13 mouse cellular contexts compared by ENCODE assay signal in the genomic region with DNA sequence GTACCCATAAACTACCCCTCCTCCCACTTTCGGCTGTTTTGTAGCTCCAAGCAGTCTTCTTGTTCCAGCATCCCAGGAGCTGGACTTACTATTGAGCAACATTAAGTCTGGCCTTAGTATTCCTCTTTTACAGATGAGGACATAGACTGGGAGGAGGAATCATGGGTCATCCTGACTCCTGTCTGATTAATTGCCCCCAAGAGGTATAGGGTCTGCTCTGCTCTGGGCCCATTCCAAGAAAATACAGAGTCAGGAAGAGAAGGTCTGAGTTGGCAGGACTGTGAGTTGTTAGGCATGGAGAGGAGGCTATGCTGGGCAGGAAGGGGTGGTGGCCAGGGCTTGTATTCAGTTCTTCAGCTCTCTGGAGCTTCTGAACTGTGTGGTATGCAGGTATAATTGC. TPM values are rescaled to one million over a fixed set of nuclear protein-coding genes. Genes with fewer than 3 reads are reported as not detected.
DNase-seq lines count a peak whose midpoint lies in the region; ATAC-seq and TF ChIP-seq lines count a peak whose summit lies in the region.
"Had no signal": no experiment of that assay in that cellular context is flagged by ENCODE, and none has a peak within 500 bp of the region (broad histone marks: within the 10 kb centered on the region; RNA-seq: fewer than 3 reads in every experiment).

No protein-coding gene starts in this region.

- DNase-seq in heart, postnatal 36 days, result no peak
- DNase-seq in forebrain, postnatal 0 days, result no peak
- DNase-seq in embryo, embryonic 10.5 days (ENCODE audit: low spot score), result no peak
- no peak for DNase-seq in cerebellum, adult 2 months
- DNase-seq in cerebellum, adult 11 months, result no peak
- DNase-seq: thymus, postnatal 14 days had no signal

- peak overlapping the region; percentile 85 for H3K4me3 ChIP-seq in heart, embryonic 15.5 days
- H3K4me3 ChIP-seq in E14TG2a.4 (replicated peaks; ENCODE audit: low read length), result peak overlapping the region; percentile 98
- no peak overlapping the region for H3K4me3 ChIP-seq in forebrain, postnatal 0 days (ENCODE audit: low read depth, low read length)
- H3K4me3 ChIP-seq in liver, embryonic 15.5 days (replicated peaks), result peak overlapping the region; percentile 85; the same call in 1 of the 2 replicates
- no peak overlapping the region for H3K4me3 ChIP-seq in cerebellum, adult 2 months (replicated peaks; ENCODE audit: insufficient read depth, low read depth, low read length)

- intact Hi-C loops in heart, postnatal 36 days (cut with DNase I), result loop anchor here (2.0 kb wide), 1 partner anchor 47 kb away; a partner anchor contains a TSS

- 77% methylated on average over 1 of the region's 1 CpGs for WGBS in heart, embryonic 15.5 days
- 57% methylated on average over 1 of the region's 1 CpGs for WGBS in forebrain, postnatal 0 days
- 35% methylated on average over 1 of the region's 1 CpGs for WGBS in liver, embryonic 15.5 days (ENCODE audit: insufficient replicate concordance)
- 41% methylated on average over 1 of the region's 1 CpGs for WGBS in cerebellum, adult 2 months

- peaks cover 11% of the 10 kb centered on the region for H3K4me1 ChIP-seq in heart, embryonic 15.5 days (replicated peaks)
- H3K4me1 ChIP-seq in E14TG2a.4 (replicated peaks; ENCODE audit: low read depth, low read length), result peaks cover 51% of the 10 kb centered on the region
- H3K4me1 ChIP-seq in forebrain, postnatal 0 days (ENCODE audit: insufficient read depth), result peaks cover 10% of the 10 kb centered on the region
- peaks cover 34% of the 10 kb centered on the region for H3K4me1 ChIP-seq in liver, embryonic 15.5 days (replicated peaks)
- no peaks in the 10 kb centered on the region for H3K4me1 ChIP-seq in cerebellum, adult 2 months (ENCODE audit: control insufficient read depth, insufficient read depth, low read length)

- H3K27me3 ChIP-seq in heart, embryonic 15.5 days, result no peaks in the 10 kb centered on the region
- no peaks in the 10 kb centered on the region for H3K27me3 ChIP-seq in E14TG2a.4 (ENCODE audit: insufficient read depth, low read length)
- no peaks in the 10 kb centered on the region for H3K27me3 ChIP-seq in forebrain, postnatal 0 days (ENCODE audit: insufficient read depth, low read length)
- no peaks in the 10 kb centered on the region for H3K27me3 ChIP-seq in liver, embryonic 15.5 days
- no peaks in the 10 kb centered on the region for H3K27me3 ChIP-seq in cerebellum, adult 2 months (ENCODE audit: control insufficient read depth, insufficient read depth, low read length)

- H3K9me3 ChIP-seq in heart, embryonic 15.5 days (replicated peaks), result no peaks in the 10 kb centered on the region
- H3K9me3 ChIP-seq in E14TG2a.4 (ENCODE audit: low read length), result no peaks in the 10 kb centered on the region
- no peaks in the 10 kb centered on the region for H3K9me3 ChIP-seq in forebrain, postnatal 0 days (ENCODE audit: low read length)
- H3K9me3 ChIP-seq in liver, embryonic 15.5 days (replicated peaks), result no peaks in the 10 kb centered on the region

- no peak for TF ChIP-seq CTCF in E14TG2a.4 (conservative IDR thresholded peaks at IDR 0.05; ENCODE audit: low read length)
- no peak for TF ChIP-seq CTCF in forebrain, postnatal 0 days (IDR thresholded peaks at IDR 0.05; ENCODE audit: low read depth)
- no peak for TF ChIP-seq CTCF in cerebellum, adult 2 months (IDR thresholded peaks at IDR 0.05; ENCODE audit: borderline replicate concordance, insufficient read depth, low read depth, low read length)

- TF ChIP-seq POLR2A in cerebellum, adult 2 months (IDR thresholded peaks at IDR 0.05; ENCODE audit: borderline replicate concordance, insufficient read depth, low read length), result no peak

- H3K36me3 ChIP-seq in heart, embryonic 15.5 days, result 0 out of 2 replicates have a peak, but pooled peaks cover under 1% of the 10 kb centered on the region
- peaks cover 55% of the 10 kb centered on the region for H3K36me3 ChIP-seq in E14TG2a.4 (ENCODE audit: insufficient read depth, low read length)
- H3K36me3 ChIP-seq in forebrain, postnatal 0 days (ENCODE audit: insufficient read depth), result peaks cover 20% of the 10 kb centered on the region
- no peaks in the 10 kb centered on the region; the same call in 1 of the 2 replicates for H3K36me3 ChIP-seq in liver, embryonic 15.5 days (replicated peaks)

- no peak overlapping the region for H3K9ac ChIP-seq in heart, embryonic 15.5 days
- peak overlapping the region; percentile 70 for H3K9ac ChIP-seq in forebrain, postnatal 0 days
- no peak overlapping the region for H3K9ac ChIP-seq in liver, embryonic 15.5 days

- peak overlapping the region; percentile 77 for H3K4me2 ChIP-seq in heart, embryonic 15.5 days
- H3K4me2 ChIP-seq in forebrain, postnatal 0 days (ENCODE audit: low read depth), result peak overlapping the region; percentile 87
- H3K4me2 ChIP-seq in liver, embryonic 15.5 days, result peak overlapping the region; percentile 92

- no peak for ATAC-seq in heart, embryonic 15.5 days (replicated peaks; ENCODE audit: insufficient number of reproducible peaks, insufficient read depth, low FRiP score, low read depth)
- ATAC-seq in forebrain, postnatal 0 days, result no peak
- no peak for ATAC-seq in liver, embryonic 15.5 days (ENCODE audit: insufficient read depth)

- no peak overlapping the region for H3K27ac ChIP-seq in heart, embryonic 15.5 days
- no peak overlapping the region for H3K27ac ChIP-seq in forebrain, postnatal 0 days (ENCODE audit: low read depth, low read length)
- H3K27ac ChIP-seq in liver, embryonic 15.5 days (replicated peaks), result no peak overlapping the region
- no peak overlapping the region for H3K27ac ChIP-seq in cerebellum, adult 2 months (ENCODE audit: insufficient read depth, low read length)

RNA-seq across cellular contexts. Expression of a gene that starts 1.3 kb away (rescaled TPM):
- polyA plus RNA-seq in heart, embryonic 15.5 days (2015; fragmentation: Nextera tagmentation; extraction: Ambion mirVana), result 31.4 and 39.9 TPM in 2 replicates
- total RNA-seq in heart, postnatal 36 days (2021), result 10 to 100 TPM; 28.6 to 34.6 TPM
- total RNA-seq in forebrain, postnatal 0 days (2014; rRNA removed), result 17.2 and 27.5 TPM in 2 replicates
- 50.3 and 53.6 TPM in 2 replicates for polyA plus RNA-seq in forebrain, postnatal 0 days (2015; fragmentation: Nextera tagmentation; extraction: Ambion mirVana)
- 14.4 and 14.7 TPM in 2 replicates for polyA plus RNA-seq in liver, embryonic 15.5 days (2015; fragmentation: Nextera tagmentation; extraction: Ambion mirVana)
- 34.4 and 34.7 TPM in 2 replicates for polyA plus RNA-seq in cerebellum, adult 2 months (2012; rRNA removed)

RNA-seq across cellular contexts. Expression of a gene that starts 19.8 kb away (rescaled TPM):
- 487 and 517 TPM in 2 replicates for polyA plus RNA-seq in heart, embryonic 15.5 days (2015; fragmentation: Nextera tagmentation; extraction: Ambion mirVana)
- 100 to 1,000 TPM; 648 to 672 TPM for total RNA-seq in heart, postnatal 36 days (2021)
- 258 and 291 TPM in 2 replicates for total RNA-seq in forebrain, postnatal 0 days (2014; rRNA removed)
- polyA plus RNA-seq in forebrain, postnatal 0 days (2015; fragmentation: Nextera tagmentation; extraction: Ambion mirVana), result 529 and 626 TPM in 2 replicates
- polyA plus RNA-seq in liver, embryonic 15.5 days (2015; fragmentation: Nextera tagmentation; extraction: Ambion mirVana), result 240 and 251 TPM in 2 replicates
- polyA plus RNA-seq in cerebellum, adult 2 months (2012; rRNA removed), result 341 and 361 TPM in 2 replicates

RNA-seq across cellular contexts. Expression of a gene that starts 19.8 kb away (rescaled TPM):
- 456 and 543 TPM in 2 replicates for polyA plus RNA-seq in heart, embryonic 15.5 days (2015; fragmentation: Nextera tagmentation; extraction: Ambion mirVana)
- 100 to 1,000 TPM; 764 to 784 TPM for total RNA-seq in heart, postnatal 36 days (2021)
- 589 and 1,055 TPM in 2 replicates for total RNA-seq in forebrain, postnatal 0 days (2014; rRNA removed)
- polyA plus RNA-seq in forebrain, postnatal 0 days (2015; fragmentation: Nextera tagmentation; extraction: Ambion mirVana), result 603 and 823 TPM in 2 replicates
- 356 and 444 TPM in 2 replicates for polyA plus RNA-seq in liver, embryonic 15.5 days (2015; fragmentation: Nextera tagmentation; extraction: Ambion mirVana)
- polyA plus RNA-seq in cerebellum, adult 2 months (2012; rRNA removed), result 471 and 493 TPM in 2 replicates

RNA-seq across cellular contexts. Expression of a gene that starts 29.4 kb away (rescaled TPM):
- polyA plus RNA-seq in heart, embryonic 15.5 days (2015; fragmentation: Nextera tagmentation; extraction: Ambion mirVana), result not detected in 2 replicates
- not detected for total RNA-seq in heart, postnatal 36 days (2021)
- total RNA-seq in forebrain, postnatal 0 days (2014; rRNA removed), result not detected in 2 replicates
- not detected in 2 replicates for polyA plus RNA-seq in forebrain, postnatal 0 days (2015; fragmentation: Nextera tagmentation; extraction: Ambion mirVana)
- polyA plus RNA-seq in liver, embryonic 15.5 days (2015; fragmentation: Nextera tagmentation; extraction: Ambion mirVana), result not detected in 2 replicates
- not detected in 2 replicates for polyA plus RNA-seq in cerebellum, adult 2 months (2012; rRNA removed)
- polyA plus RNA-seq: C2C12; cortical plate, adult 2 months; heart, embryonic 14.5 days; liver, embryonic 16.5 days had no signal

RNA-seq across cellular contexts. Expression of a gene that starts 33.9 kb away (rescaled TPM):
- polyA plus RNA-seq in heart, embryonic 15.5 days (2015; fragmentation: Nextera tagmentation; extraction: Ambion mirVana), result 44.1 and 52.6 TPM in 2 replicates
- 10 to 100 TPM; 55.7 to 81.7 TPM for total RNA-seq in heart, postnatal 36 days (2021)
- 36.5 and 42.7 TPM in 2 replicates for total RNA-seq in forebrain, postnatal 0 days (2014; rRNA removed)
- polyA plus RNA-seq in forebrain, postnatal 0 days (2015; fragmentation: Nextera tagmentation; extraction: Ambion mirVana), result 35.8 and 43.4 TPM in 2 replicates
- 10.4 and 12.8 TPM in 2 replicates for polyA plus RNA-seq in liver, embryonic 15.5 days (2015; fragmentation: Nextera tagmentation; extraction: Ambion mirVana)
- polyA plus RNA-seq in cerebellum, adult 2 months (2012; rRNA removed), result 52.1 and 59.5 TPM in 2 replicates

Comparison
In these comparisons a context has a peak if more than half of its experiments do, and no peak if none do; other contexts are left out.
1. H3K4me3 ChIP-seq: peak in heart, embryonic 15.5 days (single experiment), E14TG2a.4 (single experiment) and liver, embryonic 15.5 days (single experiment); none in forebrain, postnatal 0 days (single experiment) and cerebellum, adult 2 months (single experiment).
2. Peak in every context shown above with its lines, with median percentiles within 50 percentile points of each other: H3K4me2 ChIP-seq.